Mouse (Mus musculus): Measurements from ENCODE around the gene Rapsn.

- TF ChIP-seq TAL1 (IDR thresholded peaks at IDR 0.05; ENCODE audit: low read length) (no peak), GATA1 (IDR thresholded peaks at IDR 0.05; ENCODE audit: low read length) (no peak)
Observed at GRCm38 (mm10) chr2:91018061-91018788, 17.2 kb upstream of the Rapsn start.

Data from erythroblast, embryonic 14.5 days (primary cell).